Mouse (Mus musculus): ENCODE measurements around the gene Gm26558. TPM values are rescaled to one million over a fixed set of nuclear protein-coding genes. Genes with fewer than 3 reads are reported as not detected.

Gene Gm26558
- polyA plus RNA-seq, 1 experiment: 3.3 TPM

DNA sequence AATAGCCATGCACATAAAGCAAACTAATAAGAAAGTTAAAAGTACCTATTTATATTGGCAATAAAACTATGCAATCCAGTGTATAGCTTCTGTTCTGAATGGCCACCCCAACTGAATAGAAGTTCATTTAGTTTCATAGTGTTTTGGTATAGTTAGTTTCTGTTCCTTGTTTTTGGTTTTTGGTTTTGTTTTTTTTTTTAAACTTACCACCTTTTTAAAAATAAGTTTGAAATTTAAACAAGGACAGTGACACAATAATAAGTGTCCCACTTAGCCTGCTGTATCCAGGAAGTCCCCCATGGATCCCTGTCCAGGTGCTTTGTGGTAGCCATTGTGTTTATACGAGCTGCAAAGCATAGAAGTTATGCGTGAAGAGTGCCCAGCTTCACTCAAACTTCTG, 7.3 kb upstream of the Gm26558 start:
- TF ChIP-seq E2F4 (IDR thresholded peaks at IDR 0.05; ENCODE audit: insufficient read depth): no peak
- no peak for TF ChIP-seq POLR2AphosphoS2 (IDR thresholded peaks at IDR 0.05; ENCODE audit: insufficient read length, low read depth)
- no peak for TF ChIP-seq TCF3 (IDR thresholded peaks at IDR 0.05; ENCODE audit: insufficient read length, low read depth)
- no peak for TF ChIP-seq USF1 (IDR thresholded peaks at IDR 0.05; ENCODE audit: low read depth)
- TF ChIP-seq MYOG (IDR thresholded peaks at IDR 0.05; ENCODE audit: control insufficient read depth in 1 of 3, insufficient read depth in 1 of 3, insufficient read length in 2 of 3, low read depth in 2 of 3): no peak
- TF ChIP-seq SRF (IDR thresholded peaks at IDR 0.05; ENCODE audit: control insufficient read depth, insufficient read length, low read depth): no peak
- no peak for TF ChIP-seq TCF12 (IDR thresholded peaks at IDR 0.05; ENCODE audit: insufficient read depth, poor library complexity, severe bottlenecking)
- no peak for TF ChIP-seq CEBPB (IDR thresholded peaks at IDR 0.05; ENCODE audit: insufficient read depth, poor library complexity, severe bottlenecking)
- no peak for TF ChIP-seq REST (IDR thresholded peaks at IDR 0.05; ENCODE audit: insufficient read depth, insufficient read length)
- TF ChIP-seq MAX (IDR thresholded peaks at IDR 0.05; ENCODE audit: low read depth): no peak
- TF ChIP-seq POLR2A (IDR thresholded peaks at IDR 0.05; ENCODE audit: insufficient read length, low read depth): no peak
- no peak for TF ChIP-seq MYOD1 (IDR thresholded peaks at IDR 0.05; ENCODE audit: control insufficient read depth in 1 of 3, insufficient read length in 2 of 3, low read depth in 2 of 3)
- H3K79me2 ChIP-seq (ENCODE audit: control insufficient read depth, insufficient read depth): peaks cover 97% of the 10 kb centered on the region
- H3ac ChIP-seq (ENCODE audit: control insufficient read depth, insufficient read length): no peak overlapping the region
- H3K36me3 ChIP-seq (ENCODE audit: control insufficient read depth, insufficient read depth): no peaks in the 10 kb centered on the region
- H3K4me3 ChIP-seq: no peak overlapping the region
- no peak overlapping the region for H3K4me2 ChIP-seq (ENCODE audit: low read depth)
- H3K27me3 ChIP-seq (ENCODE audit: control insufficient read depth, insufficient read depth, insufficient read length): no peaks in the 10 kb centered on the region

DNA sequence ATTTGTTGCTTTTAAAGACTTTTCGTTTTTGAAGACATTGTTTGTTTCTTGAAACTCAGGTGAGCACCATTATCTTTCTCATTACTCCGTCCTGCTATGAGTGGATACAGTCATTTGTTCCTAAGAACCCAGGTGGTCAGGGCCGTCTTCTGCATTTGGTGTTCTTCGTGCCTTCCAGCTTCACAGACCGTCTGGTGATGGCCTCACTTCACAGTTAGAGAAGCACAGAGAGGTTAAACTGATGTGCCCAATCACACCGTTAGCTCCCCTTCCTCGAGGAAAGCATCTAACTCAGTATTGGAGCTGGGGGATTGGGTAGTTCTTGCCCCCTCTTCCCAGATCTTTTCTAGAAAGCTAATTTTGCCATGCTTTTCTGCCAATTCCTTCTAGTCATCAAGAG, 5.1 kb upstream of the Gm26558 start:
- TF ChIP-seq MYOG (IDR thresholded peaks at IDR 0.05; ENCODE audit: control insufficient read depth in 1 of 3, insufficient read depth in 1 of 3, insufficient read length in 2 of 3, low read depth in 2 of 3) (no peak), REST (IDR thresholded peaks at IDR 0.05; ENCODE audit: insufficient read depth, insufficient read length) (no peak), MYOD1 (IDR thresholded peaks at IDR 0.05; ENCODE audit: control insufficient read depth in 1 of 3, insufficient read length in 2 of 3, low read depth in 2 of 3) (no peak), SRF (IDR thresholded peaks at IDR 0.05; ENCODE audit: control insufficient read depth, insufficient read length, low read depth) (no peak), MAX (IDR thresholded peaks at IDR 0.05; ENCODE audit: low read depth) (no peak), TCF12 (IDR thresholded peaks at IDR 0.05; ENCODE audit: insufficient read depth, poor library complexity, severe bottlenecking) (no peak), CEBPB (IDR thresholded peaks at IDR 0.05; ENCODE audit: insufficient read depth, poor library complexity, severe bottlenecking) (no peak), POLR2AphosphoS2 (IDR thresholded peaks at IDR 0.05; ENCODE audit: insufficient read length, low read depth) (no peak), POLR2A (IDR thresholded peaks at IDR 0.05; ENCODE audit: insufficient read length, low read depth) (no peak), E2F4 (IDR thresholded peaks at IDR 0.05; ENCODE audit: insufficient read depth) (no peak), TCF3 (IDR thresholded peaks at IDR 0.05; ENCODE audit: insufficient read length, low read depth) (no peak), USF1 (IDR thresholded peaks at IDR 0.05; ENCODE audit: low read depth) (no peak)
- no peaks in the 10 kb centered on the region for H3K27me3 ChIP-seq (ENCODE audit: control insufficient read depth, insufficient read depth, insufficient read length)
- H3K36me3 ChIP-seq (ENCODE audit: control insufficient read depth, insufficient read depth): no peaks in the 10 kb centered on the region
- no peak overlapping the region for H3K4me3 ChIP-seq
- peaks cover 97% of the 10 kb centered on the region for H3K79me2 ChIP-seq (ENCODE audit: control insufficient read depth, insufficient read depth)
- H3ac ChIP-seq (ENCODE audit: control insufficient read depth, insufficient read length): no peak overlapping the region
- no peak overlapping the region for H3K4me2 ChIP-seq (ENCODE audit: low read depth)

DNA sequence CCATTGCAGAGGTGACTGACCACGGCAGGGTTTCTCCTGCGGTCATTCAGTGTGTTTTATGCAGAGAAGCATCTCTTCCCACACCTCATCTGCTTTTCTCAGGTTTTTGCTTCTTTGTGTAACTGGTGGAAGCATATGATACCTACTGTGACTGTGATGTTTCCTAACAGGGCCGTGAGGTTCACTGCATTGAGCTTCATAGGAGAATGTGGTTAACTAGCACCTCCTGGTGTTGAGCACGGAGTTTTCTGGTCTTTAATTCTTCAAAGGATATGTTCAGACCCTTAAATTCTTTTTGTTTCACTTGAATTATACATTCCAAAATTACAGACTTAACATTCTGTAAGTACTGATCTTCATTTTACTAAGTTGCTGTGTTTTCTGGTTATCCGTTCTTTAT, 1.9 kb upstream of the Gm26558 start:
- Histone ChIP-seq H3ac (ENCODE audit: control insufficient read depth, insufficient read length) (no peak overlapping the region), H3K79me2 (ENCODE audit: control insufficient read depth, insufficient read depth) (peaks cover 71% of the 10 kb centered on the region), H3K4me2 (ENCODE audit: low read depth) (peak overlapping the region; percentile 96), H3K27me3 (ENCODE audit: control insufficient read depth, insufficient read depth, insufficient read length) (no peaks in the 10 kb centered on the region), H3K36me3 (ENCODE audit: control insufficient read depth, insufficient read depth) (no peaks in the 10 kb centered on the region), H3K4me3 (no peak overlapping the region)
- TF ChIP-seq POLR2A (IDR thresholded peaks at IDR 0.05; ENCODE audit: insufficient read length, low read depth) (no peak), SRF (IDR thresholded peaks at IDR 0.05; ENCODE audit: control insufficient read depth, insufficient read length, low read depth) (no peak), E2F4 (IDR thresholded peaks at IDR 0.05; ENCODE audit: insufficient read depth) (no peak), REST (IDR thresholded peaks at IDR 0.05; ENCODE audit: insufficient read depth, insufficient read length) (no peak), MYOD1 (IDR thresholded peaks at IDR 0.05; ENCODE audit: control insufficient read depth in 1 of 3, insufficient read length in 2 of 3, low read depth in 2 of 3) (no peak), USF1 (IDR thresholded peaks at IDR 0.05; ENCODE audit: low read depth) (no peak), POLR2AphosphoS2 (IDR thresholded peaks at IDR 0.05; ENCODE audit: insufficient read length, low read depth) (no peak), CEBPB (IDR thresholded peaks at IDR 0.05; ENCODE audit: insufficient read depth, poor library complexity, severe bottlenecking) (no peak), MAX (IDR thresholded peaks at IDR 0.05; ENCODE audit: low read depth) (no peak), TCF3 (IDR thresholded peaks at IDR 0.05; ENCODE audit: insufficient read length, low read depth) (no peak), TCF12 (IDR thresholded peaks at IDR 0.05; ENCODE audit: insufficient read depth, poor library complexity, severe bottlenecking) (no peak), MYOG (IDR thresholded peaks at IDR 0.05; ENCODE audit: control insufficient read depth in 1 of 3, insufficient read depth in 1 of 3, insufficient read length in 2 of 3, low read depth in 2 of 3) (no peak)

DNA sequence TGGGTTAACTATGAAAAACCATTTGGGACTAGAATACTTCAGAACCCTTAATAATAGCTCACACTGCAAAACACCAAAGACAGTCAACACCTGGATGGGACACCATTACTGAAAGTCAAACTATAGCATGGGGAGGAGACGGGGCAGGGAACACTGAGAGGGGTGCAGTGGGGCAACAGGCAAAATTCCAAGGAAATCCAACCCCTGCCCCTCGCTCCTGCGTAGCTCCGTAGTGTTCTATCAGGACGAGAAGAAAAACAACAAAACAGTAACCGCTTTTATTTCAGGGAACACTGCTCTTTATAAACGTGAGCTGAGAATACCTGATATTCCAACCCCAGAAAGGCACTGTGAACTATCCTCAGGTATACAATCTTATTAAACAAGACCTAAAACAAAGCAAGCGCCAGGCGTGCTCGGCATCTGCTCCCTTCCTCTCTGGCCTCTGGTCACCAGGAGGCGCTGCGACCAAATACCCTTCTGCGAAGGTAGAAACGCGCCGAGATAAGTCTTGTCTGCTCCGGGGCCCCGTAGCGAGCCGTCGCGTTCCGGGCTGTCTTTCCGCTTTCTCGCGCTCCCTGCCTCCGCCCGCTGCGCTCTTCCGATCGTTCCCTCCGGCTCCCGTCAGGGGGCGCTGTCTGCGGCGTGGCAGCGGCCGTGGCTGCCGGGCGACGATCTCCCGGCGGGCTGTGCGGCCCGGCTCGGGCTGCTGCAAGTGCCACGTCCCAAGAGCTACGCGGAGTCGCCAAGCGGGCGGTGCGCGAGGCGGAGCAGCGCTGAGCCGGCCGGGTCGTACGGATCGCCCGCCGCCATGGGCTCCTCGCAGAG, 807 bp downstream of the Gm26558 start, which contains the start of gene Gorasp2:
Gene Gorasp2 (plus strand): TSS at position 690 of the 828 bp plus-strand sequence.
- Histone ChIP-seq H3K27me3 (ENCODE audit: control insufficient read depth, insufficient read depth, insufficient read length) (peaks cover 24% of the 10 kb centered on the region), H3K4me3 (peak within 1 kb of the TSS; percentile 91), H3ac (ENCODE audit: control insufficient read depth, insufficient read length) (peak within 1 kb of the TSS; percentile 62), H3K79me2 (ENCODE audit: control insufficient read depth, insufficient read depth) (peaks cover 45% of the 10 kb centered on the region), H3K36me3 (ENCODE audit: control insufficient read depth, insufficient read depth) (no peaks in the 10 kb centered on the region), H3K4me2 (ENCODE audit: low read depth) (peak within 1 kb of the TSS; percentile 96)
- TF ChIP-seq REST (IDR thresholded peaks at IDR 0.05; ENCODE audit: insufficient read depth, insufficient read length): no peak
- peak in 1 of 3 experiments; percentile 7 for TF ChIP-seq MYOD1 (IDR thresholded peaks at IDR 0.05; ENCODE audit: control insufficient read depth in 1 of 3, insufficient read length in 2 of 3, low read depth in 2 of 3)
- peak; percentile 70 for TF ChIP-seq SRF (IDR thresholded peaks at IDR 0.05; ENCODE audit: control insufficient read depth, insufficient read length, low read depth)
- peak; percentile 98 for TF ChIP-seq POLR2AphosphoS2 (IDR thresholded peaks at IDR 0.05; ENCODE audit: insufficient read length, low read depth)
- TF ChIP-seq MAX (IDR thresholded peaks at IDR 0.05; ENCODE audit: low read depth): no peak
- peak; percentile 97 for TF ChIP-seq POLR2A (IDR thresholded peaks at IDR 0.05; ENCODE audit: insufficient read length, low read depth)
- TF ChIP-seq E2F4 (IDR thresholded peaks at IDR 0.05; ENCODE audit: insufficient read depth): peak; percentile 16

Data from myocyte (in vitro differentiated cells).